Mouse (Mus musculus) stomach, embryonic 16.5 days (tissue): ENCODE measurements around the gene C1rl. TPM values are rescaled to one million over a fixed set of nuclear protein-coding genes. Genes with fewer than 3 reads are reported as not detected.

ENCODE experiments used
- ATAC-seq: fragments of 200-750 bp; cut with Nextera tagmentation; 2 replicates; pipeline ENCODE4 v1.8.0; 2017; ENCODE audit warnings: moderate number of reproducible peaks, moderate TSS enrichment; ENCODE audit not compliant: insufficient read depth, low FRiP score
- H3K27ac ChIP-seq: fragments of 300-500 bp; sonication (generic); 2 replicates; pipeline ENCODE4 v1.5.1; 2014; ENCODE audit warnings: low read length
- H3K27me3 ChIP-seq: fragments of 300-500 bp; sonication (generic); 2 replicates; pipeline ENCODE4 v1.6.1; 2014; ENCODE audit warnings: low read length, control low read depth, mixed read lengths; ENCODE audit not compliant: control insufficient read depth, insufficient read depth
- H3K36me3 ChIP-seq: fragments of 300-500 bp; sonication (generic); 2 replicates; pipeline ENCODE4 v1.6.1; 2014; ENCODE audit warnings: low read length; ENCODE audit not compliant: control insufficient read depth, insufficient read depth
- H3K4me1 ChIP-seq: fragments of 300-500 bp; sonication (generic); 2 replicates; pipeline ENCODE4 v1.6.1; 2014; ENCODE audit warnings: low read length, control low read depth, mixed read lengths; ENCODE audit not compliant: control insufficient read depth, insufficient read depth
- H3K4me2 ChIP-seq: fragments of 300-500 bp; sonication (generic); 2 replicates; pipeline ENCODE4 v1.6.1; 2014; ENCODE audit warnings: low read depth, low read length, mixed read lengths
- H3K4me3 ChIP-seq: fragments of 300-500 bp; sonication (generic); replicated peaks from 2 replicates; pipeline ENCODE4 v1.5.1; 2014; ENCODE audit warnings: mild to moderate bottlenecking, low read length
- H3K9ac ChIP-seq: fragments of 300-500 bp; sonication (generic); 2 replicates; pipeline ENCODE4 v1.6.1; 2014; ENCODE audit warnings: low read length
- H3K9me3 ChIP-seq: fragments of 300-500 bp; sonication (generic); replicated peaks from 2 replicates; pipeline ENCODE4 v1.6.1; 2016; ENCODE audit warnings: low read length, control low read depth; ENCODE audit not compliant: control insufficient read depth
- WGBS: fragments of 180-500 bp; shearing (Covaris S2); extraction: QIAGEN DNeasy Blood & Tissue Kit; methylation state at CpG from one replicate; pipeline ENCODE4 v1.1.7; 2014; 5-methylcytosine and 5-hydroxymethylcytosine counted together
- polyA plus RNA-seq: library from polyadenylated mRNA; unstranded; fragments of >200 nt; fragmentation: Nextera tagmentation; extraction: Ambion mirVana; gene quantifications from 2 replicates; pipeline ENCODE4 v1.2.1, GENCODE M21; 2015

Gene C1rl
- polyA plus RNA-seq = 1.6 and 1.7 TPM in 2 replicates

DNA sequence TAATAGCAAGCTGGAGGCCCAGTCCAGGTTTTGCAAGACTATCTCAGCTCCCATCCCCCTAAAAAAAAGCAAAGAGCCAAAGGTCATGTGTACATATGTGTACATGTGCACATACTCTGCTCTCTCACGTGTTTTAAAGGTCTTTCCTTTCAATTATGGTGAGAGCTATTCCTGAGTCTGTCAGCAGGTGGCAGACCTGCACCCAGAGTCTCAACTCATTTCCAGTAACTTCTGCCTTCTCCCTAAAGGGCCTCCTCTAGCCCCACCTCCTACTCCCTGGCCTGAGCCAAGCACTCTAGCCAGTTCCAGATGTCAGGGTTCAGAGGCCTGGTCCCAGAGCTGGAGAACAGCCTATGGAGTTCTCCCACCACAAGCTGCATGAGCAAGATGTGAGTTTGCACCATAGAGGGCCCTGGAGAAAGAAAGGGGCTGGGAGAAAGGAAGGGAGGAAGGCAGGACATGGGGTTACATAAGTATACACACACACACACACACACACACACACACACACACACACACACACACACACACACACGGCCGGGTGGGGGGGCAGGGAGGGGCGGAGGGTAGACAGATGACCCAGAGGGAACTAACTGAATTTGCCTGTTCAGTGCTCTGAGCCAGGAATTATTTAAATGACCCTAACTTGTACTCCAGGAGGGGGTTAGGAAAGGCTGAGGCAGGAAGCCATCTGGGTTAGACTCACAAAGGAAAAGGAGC is at the start of gene C1rl:
C1rl (plus strand) TSS at position 272 of the 720 bp plus-strand sequence.
- Histone ChIP-seq H3K9ac (no peak within 1 kb of the TSS; the same call in 1 of the 2 replicates), H3K4me3 (no peak within 1 kb of the TSS), H3K9me3 (no peaks in the 10 kb centered on the region), H3K4me2 (no peak within 1 kb of the TSS), H3K4me1 (0 out of 2 replicates have a peak, but pooled peaks cover 3% of the 10 kb centered on the region), H3K36me3 (no peaks in the 10 kb centered on the region), H3K27ac (peak within 1 kb of the TSS; percentile 31; the same call in 1 of the 2 replicates), H3K27me3 (no peaks in the 10 kb centered on the region)
- peak; percentile 93 for ATAC-seq
- 13% methylated on average over 4 of the region's 4 CpGs for WGBS

DNA sequence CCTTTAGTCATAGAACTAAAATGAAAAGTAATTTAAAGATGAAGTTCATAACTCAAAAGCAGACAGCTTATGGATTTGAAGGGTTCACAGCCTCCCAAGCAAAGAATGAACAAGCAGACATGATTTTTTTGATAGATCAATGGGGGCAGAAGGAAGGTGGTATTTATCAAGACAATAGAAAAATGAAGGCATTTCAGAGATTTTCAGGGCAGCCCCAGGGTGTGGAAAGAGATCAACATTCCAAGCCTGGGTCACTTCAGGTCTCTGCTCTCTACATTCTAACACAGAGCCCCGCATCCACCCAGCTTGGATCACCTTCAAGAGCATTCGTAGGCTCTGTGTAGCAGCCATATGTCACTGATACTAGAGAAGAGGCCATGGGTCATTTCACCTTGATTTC is 49.6 kb upstream of the C1rl start:
- Histone ChIP-seq H3K27ac (no peak overlapping the region), H3K4me3 (no peak overlapping the region), H3K9me3 (no peaks in the 10 kb centered on the region), H3K4me2 (no peak overlapping the region), H3K9ac (no peak overlapping the region), H3K4me1 (no peaks in the 10 kb centered on the region), H3K27me3 (no peaks in the 10 kb centered on the region), H3K36me3 (no peaks in the 10 kb centered on the region)
- 75% methylated on average over 2 of the region's 2 CpGs for WGBS
- no peak for ATAC-seq

DNA sequence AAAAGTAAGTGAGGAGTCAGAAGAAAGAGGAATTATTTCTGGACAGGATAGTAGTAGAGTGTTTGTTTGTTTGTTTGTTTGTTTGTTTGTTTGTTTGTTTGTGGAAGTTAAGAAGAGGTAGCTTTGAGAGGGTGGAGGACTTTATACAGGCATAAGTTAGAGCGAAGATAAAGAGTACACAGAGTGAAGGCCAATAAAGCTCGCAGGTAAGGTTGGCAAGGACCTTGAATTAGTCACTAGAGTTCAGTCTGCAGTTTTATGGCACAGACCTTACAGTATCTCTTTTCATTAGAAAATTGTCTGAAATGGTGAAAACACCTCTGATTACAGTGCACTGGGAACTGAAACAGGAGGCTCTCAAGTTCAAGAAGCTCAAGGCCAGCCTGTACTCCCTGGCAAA is 46.9 kb upstream of the C1rl start:
- Histone ChIP-seq H3K9me3 (no peaks in the 10 kb centered on the region), H3K36me3 (no peaks in the 10 kb centered on the region), H3K27ac (no peak overlapping the region), H3K4me3 (no peak overlapping the region), H3K27me3 (no peaks in the 10 kb centered on the region), H3K9ac (no peak overlapping the region), H3K4me2 (no peak overlapping the region), H3K4me1 (no peaks in the 10 kb centered on the region)
- WGBS = 74% methylated on average over 2 of the region's 2 CpGs
- no peak for ATAC-seq

DNA sequence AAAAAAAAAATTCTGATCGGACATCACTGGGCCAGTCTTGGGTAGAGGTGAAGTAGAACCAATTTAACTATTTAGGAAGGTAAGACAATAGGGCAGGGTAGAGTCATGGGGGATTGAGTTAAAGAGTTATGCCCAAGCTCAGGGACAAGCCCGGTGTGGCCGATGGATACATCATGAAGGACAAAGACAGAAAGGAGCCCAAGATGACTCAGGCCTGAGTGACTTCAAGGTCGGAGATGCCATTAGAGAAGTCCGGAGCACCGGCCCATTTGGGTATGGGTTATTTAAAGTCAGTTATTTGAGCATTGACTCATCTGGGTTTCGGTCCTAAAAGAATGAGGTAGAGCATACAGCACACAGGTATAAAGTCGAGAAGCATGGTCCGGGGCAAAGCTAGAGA is 46.5 kb upstream of the C1rl start:
- H3K27ac ChIP-seq = no peak overlapping the region
- no peaks in the 10 kb centered on the region for H3K4me1 ChIP-seq
- no peaks in the 10 kb centered on the region for H3K27me3 ChIP-seq
- H3K4me3 ChIP-seq = no peak overlapping the region
- no peak for ATAC-seq
- no peaks in the 10 kb centered on the region for H3K9me3 ChIP-seq
- WGBS = 93% methylated on average over 9 of the region's 9 CpGs
- H3K4me2 ChIP-seq = no peak overlapping the region
- no peaks in the 10 kb centered on the region for H3K36me3 ChIP-seq
- no peak overlapping the region for H3K9ac ChIP-seq

DNA sequence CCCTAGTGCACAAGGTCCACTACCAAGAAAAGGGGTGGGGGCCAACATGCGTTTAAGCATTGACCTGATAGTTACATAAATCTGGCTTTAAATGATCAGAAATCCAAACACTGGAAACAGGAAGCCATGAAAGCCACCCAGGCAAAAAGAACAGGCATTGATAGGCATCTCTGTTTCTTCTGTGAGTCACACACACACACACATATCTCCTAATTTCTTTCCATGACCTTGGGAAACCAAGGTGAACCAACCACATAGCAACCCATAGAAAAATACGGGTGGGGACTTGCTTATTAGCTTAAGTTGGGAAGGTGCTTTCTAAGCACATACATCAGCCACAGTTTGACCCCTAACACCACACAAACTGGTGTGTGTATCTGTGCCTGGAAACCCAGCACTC is 45.6 kb upstream of the C1rl start:
- ATAC-seq = no peak
- Histone ChIP-seq H3K4me3 (no peak overlapping the region), H3K4me2 (no peak overlapping the region), H3K36me3 (no peaks in the 10 kb centered on the region), H3K9me3 (no peaks in the 10 kb centered on the region), H3K27ac (no peak overlapping the region), H3K4me1 (no peaks in the 10 kb centered on the region), H3K9ac (no peak overlapping the region), H3K27me3 (no peaks in the 10 kb centered on the region)
- 57% methylated on average over 2 of the region's 2 CpGs for WGBS

DNA sequence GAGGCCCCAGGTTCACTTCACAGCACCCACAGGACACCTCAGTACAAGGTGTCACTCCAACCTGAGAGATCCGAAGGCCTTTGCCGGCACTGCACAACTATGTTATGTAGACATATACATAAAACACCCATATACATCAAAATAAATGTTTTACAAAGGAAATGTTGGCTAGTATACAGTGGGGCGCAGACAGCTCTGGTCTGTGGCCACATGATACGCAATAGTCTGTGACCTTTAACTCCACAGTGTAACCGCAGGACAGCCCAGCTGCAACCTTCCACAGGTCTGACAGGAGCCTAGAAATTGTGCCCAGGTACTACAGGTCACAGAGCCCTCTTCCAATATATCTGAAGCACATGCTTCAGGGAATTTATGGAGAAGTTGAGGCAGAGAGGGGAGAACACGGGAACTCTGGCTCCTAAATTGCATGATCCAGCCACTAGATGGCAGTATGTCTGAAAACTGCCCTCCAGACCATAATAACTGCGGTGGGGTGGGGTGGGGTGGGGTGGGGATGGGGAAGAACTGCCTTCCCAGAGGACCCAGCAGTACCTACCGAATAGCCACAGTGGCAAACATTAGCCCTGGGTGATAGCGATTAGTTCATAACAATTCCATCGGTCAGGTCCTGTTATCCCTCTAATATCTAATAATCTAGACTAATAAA is 44.6 kb upstream of the C1rl start:
- H3K4me2 ChIP-seq = no peak overlapping the region
- WGBS = 71% methylated on average over 10 of the region's 10 CpGs
- no peak overlapping the region for H3K27ac ChIP-seq
- H3K36me3 ChIP-seq = no peaks in the 10 kb centered on the region
- no peaks in the 10 kb centered on the region for H3K9me3 ChIP-seq
- H3K9ac ChIP-seq = no peak overlapping the region
- no peaks in the 10 kb centered on the region for H3K27me3 ChIP-seq
- H3K4me1 ChIP-seq = no peaks in the 10 kb centered on the region
- H3K4me3 ChIP-seq = no peak overlapping the region
- ATAC-seq = no peak

DNA sequence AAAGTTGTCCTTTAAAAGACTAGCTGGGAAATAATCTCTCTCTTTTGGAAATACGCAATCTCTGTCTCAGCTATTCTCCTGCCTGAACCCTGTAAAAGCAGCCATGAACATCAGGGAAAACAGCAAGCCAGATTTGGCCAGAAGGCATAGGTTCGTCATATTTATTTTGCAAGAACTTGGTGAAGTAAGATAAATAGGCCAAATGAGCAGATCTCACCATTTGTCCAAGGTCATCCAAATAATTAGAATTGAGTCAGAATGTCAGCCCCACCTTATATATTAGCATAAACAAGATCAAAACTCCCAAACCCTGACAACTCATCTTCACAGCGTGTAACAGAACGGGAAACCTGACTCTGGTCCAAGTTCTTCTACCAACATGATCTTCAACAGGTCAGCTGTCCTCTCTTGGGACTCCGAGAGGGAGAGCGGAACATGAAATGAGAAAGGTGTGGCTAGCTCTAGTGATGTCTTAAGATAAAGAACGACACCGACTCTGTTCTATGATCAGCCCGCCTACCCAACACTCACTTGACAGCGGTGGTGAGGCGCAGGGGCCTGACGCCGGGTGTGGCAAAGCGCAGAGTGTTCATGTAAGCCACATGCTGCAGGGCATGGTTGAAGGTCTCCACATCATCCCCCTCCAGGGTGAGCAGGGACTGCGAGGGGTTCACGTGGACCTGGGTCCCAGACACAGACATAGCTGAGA is 43.8 kb upstream of the C1rl start:
- no peak for ATAC-seq
- Histone ChIP-seq H3K27ac (no peak overlapping the region), H3K4me3 (no peak overlapping the region)

DNA sequence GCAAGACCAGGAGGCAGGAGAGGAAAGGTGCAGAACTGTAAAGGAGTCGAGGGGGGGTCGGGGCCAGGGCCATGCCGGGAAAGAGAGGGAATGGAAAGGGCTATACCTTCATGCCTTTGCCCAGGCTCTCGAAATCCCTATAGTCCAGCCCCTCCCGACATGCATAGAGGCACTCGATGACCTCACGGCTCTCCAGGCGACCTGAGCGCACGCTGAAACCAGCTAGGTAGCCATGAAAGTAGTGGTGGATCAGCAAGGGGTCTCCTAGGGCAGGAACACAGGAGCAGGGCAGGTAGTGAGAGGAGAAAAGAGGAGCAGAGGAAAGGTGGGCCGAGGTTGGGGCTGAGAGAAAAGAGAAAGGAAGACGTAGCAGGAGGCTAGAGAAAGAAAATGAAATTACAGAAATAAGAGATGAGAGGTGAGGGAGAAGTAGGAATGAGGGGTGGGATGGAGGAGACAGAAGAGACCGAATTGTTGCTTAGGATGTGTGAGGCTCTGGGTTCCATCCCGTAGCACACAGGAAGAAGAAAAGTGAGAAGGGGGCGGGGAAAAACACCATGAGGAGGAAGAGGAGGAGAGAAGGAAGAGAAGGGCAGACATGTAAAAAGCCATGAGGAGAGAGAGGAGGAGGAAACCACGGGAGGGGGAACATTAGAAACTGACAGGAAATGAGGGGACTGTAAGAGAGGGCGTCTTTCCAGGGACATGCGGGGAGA is 43.1 kb upstream of the C1rl start:
- Histone ChIP-seq H3K9me3 (no peaks in the 10 kb centered on the region), H3K27me3 (no peaks in the 10 kb centered on the region), H3K36me3 (no peaks in the 10 kb centered on the region), H3K4me1 (no peaks in the 10 kb centered on the region), H3K9ac (no peak overlapping the region), H3K4me3 (no peak overlapping the region), H3K27ac (no peak overlapping the region), H3K4me2 (no peak overlapping the region)
- no peak for ATAC-seq
- 79% methylated on average over 18 of the region's 18 CpGs for WGBS

More for the DNA sequence above, 43.8 kb upstream of the C1rl start:
- no peaks in the 10 kb centered on the region for H3K27me3 ChIP-seq
- H3K4me2 ChIP-seq = no peak overlapping the region
- WGBS = 88% methylated on average over 16 of the region's 16 CpGs
- no peaks in the 10 kb centered on the region for H3K9me3 ChIP-seq
- H3K36me3 ChIP-seq = no peaks in the 10 kb centered on the region
- H3K9ac ChIP-seq = no peak overlapping the region
- no peaks in the 10 kb centered on the region for H3K4me1 ChIP-seq
